Mouse (Mus musculus) small intestine, adult 2 months (tissue): ENCODE measurements around the gene Rps9. TPM values are rescaled to one million over a fixed set of nuclear protein-coding genes. Genes with fewer than 3 reads are reported as not detected.

ENCODE experiments used
- polyA plus RNA-seq: library from polyadenylated mRNA; depleted of rRNA; stranded (reverse); fragments of >200 nt; gene quantifications from 2 replicates; pipeline ENCODE4 v1.2.3, GENCODE M21; 2012; rRNA removed

The Rps9 gene
- polyA plus RNA-seq, 1 experiment: 1,397 TPM

Other genes with a start within 250 kb of the Rps9 start
- gene Tarm1, start 201.4 kb upstream of the Rps9 start, polyA plus RNA-seq: not detected in 2 replicates
- 0.10 TPM in 1 of 2 replicates, not detected in the other for gene Oscar, start 87.8 kb upstream of the Rps9 start, polyA plus RNA-seq
- 238 and 337 TPM in 2 replicates for gene Ndufa3, start 86.6 kb upstream of the Rps9 start, polyA plus RNA-seq
- 2.2 and 6.9 TPM in 2 replicates for gene Tfpt, start 74.1 kb upstream of the Rps9 start, polyA plus RNA-seq
- 9.4 and 16.7 TPM in 2 replicates for gene Prpf31, start 74.0 kb upstream of the Rps9 start, polyA plus RNA-seq
- gene Cnot3, start 58.7 kb upstream of the Rps9 start, polyA plus RNA-seq: 48.3 and 88.2 TPM in 2 replicates
- gene Leng1, start 38.2 kb upstream of the Rps9 start, polyA plus RNA-seq: 2.4 and 5.1 TPM in 2 replicates
- 119 and 229 TPM in 2 replicates for gene Tmc4, start 26.4 kb upstream of the Rps9 start, polyA plus RNA-seq
- gene Tsen34, start 11.1 kb upstream of the Rps9 start, polyA plus RNA-seq: 50.3 and 92.2 TPM in 2 replicates
- 33.0 and 59.6 TPM in 2 replicates for gene Mboat7, start 10.5 kb upstream of the Rps9 start, polyA plus RNA-seq
- 4.7 and 5.2 TPM in 2 replicates for gene Pirb, start 16.4 kb downstream of the Rps9 start, polyA plus RNA-seq
- 0.11 and 0.18 TPM in 2 replicates for gene Gm15448, start 121.7 kb downstream of the Rps9 start, polyA plus RNA-seq
- 0.41 and 0.83 TPM in 2 replicates for gene Pira2, start 141.1 kb downstream of the Rps9 start, polyA plus RNA-seq
- 0.11 and 0.57 TPM in 2 replicates for gene Gm14548, start 194.1 kb downstream of the Rps9 start, polyA plus RNA-seq
- gene Lilra6, start 211.5 kb downstream of the Rps9 start, polyA plus RNA-seq: 0.42 and 1.2 TPM in 2 replicates